Mouse (Mus musculus) naive thymus-derived CD4-positive, alpha-beta T cell, adult 2 months (primary cell): ENCODE results near the gene Klrb1.

ENCODE experiments used
- DNase-seq: peaks from one replicate; pipeline ENCODE4 v3.0.0-alpha.2; 2011; ENCODE audit warnings: low read depth

Gene Klrb1

GRCm38 (mm10) chr6:128734896-128735295, 12.0 kb upstream of the Klrb1 start:
- DNase-seq = no peak

DNA sequence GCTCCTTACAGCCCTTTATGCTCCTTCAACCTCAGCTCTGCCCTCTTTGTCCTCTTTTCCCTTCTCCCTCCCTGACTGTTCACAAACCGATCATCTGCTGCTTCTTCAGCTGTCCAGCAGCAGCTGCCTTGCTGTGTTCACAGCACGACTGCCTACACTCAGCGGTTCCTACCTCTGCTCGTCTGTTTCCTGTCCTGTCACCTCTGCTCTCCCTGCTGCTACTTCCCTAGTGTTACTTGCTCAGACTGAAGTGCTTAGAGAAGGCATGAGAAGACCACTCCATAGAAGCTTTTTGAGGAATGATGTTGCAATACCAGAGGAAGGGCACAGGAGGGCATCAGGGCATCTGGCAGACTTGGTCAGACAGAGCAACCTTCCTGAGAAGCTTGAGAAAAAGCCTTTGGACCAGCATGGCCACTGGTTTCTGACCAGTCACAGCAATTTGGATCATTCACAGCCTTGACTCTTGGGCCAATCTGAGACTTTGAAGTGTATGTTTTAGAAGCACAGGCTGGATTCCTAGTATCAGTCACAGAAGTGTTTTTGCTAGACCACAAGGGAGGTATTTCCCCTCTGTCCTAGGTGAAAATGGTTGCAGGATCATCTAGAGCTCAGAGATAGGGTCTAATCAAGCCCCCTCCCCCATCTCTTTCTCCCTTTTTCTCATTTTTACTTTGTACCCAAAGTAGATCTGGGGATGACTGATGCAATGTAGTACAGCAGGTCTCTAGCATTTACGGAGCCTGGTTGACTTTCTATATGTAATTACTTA, 11.2 kb upstream of the Klrb1 start:
- DNase-seq = no peak

GRCm38 (mm10) chr6:128732032-128732431, 9.2 kb upstream of the Klrb1 start:
- DNase-seq = no peak

DNA sequence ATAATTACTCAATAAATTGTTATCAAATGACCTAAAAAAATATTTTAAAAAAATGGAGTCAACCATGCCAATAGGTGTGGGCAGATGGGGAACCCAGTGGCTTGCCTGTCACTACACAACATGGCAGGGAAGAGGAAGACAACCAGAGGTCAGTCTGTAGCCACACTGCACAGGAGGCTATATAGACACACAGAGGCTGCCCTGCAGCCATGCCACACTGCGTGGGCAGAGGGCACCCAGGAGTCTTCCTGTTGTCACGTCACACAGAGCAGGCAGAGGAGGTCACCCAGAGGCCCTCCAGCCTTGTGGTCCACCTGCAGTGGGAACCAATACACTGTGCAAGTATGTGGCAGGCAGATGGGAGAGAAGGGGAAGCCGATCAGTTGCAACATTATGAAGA, 21.2 kb downstream of the Klrb1 start:
- DNase-seq = no peak

GRCm38 (mm10) chr6:128679574-128679973, 43.3 kb downstream of the Klrb1 start:
- no peak for DNase-seq

DNA sequence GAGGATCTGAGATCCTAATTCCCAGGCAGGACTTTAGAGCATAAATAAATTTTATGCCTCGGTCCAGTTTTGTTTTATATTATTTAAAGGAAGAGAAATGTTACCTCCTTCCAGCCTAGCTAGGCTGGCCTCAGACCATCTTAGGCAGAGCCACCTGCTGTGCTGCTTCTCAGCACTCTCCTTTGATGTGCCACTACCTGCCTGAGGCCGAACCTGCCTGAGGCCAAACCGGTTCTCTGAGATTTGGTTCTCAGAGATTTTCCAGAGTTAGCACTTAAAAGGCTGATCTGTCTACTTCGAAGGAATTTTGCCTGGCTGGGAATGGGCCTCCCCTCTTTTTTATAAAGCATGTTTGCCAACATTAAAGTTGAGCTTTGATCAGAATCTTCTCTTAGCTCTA, 52.9 kb downstream of the Klrb1 start:
- DNase-seq = no peak

DNA sequence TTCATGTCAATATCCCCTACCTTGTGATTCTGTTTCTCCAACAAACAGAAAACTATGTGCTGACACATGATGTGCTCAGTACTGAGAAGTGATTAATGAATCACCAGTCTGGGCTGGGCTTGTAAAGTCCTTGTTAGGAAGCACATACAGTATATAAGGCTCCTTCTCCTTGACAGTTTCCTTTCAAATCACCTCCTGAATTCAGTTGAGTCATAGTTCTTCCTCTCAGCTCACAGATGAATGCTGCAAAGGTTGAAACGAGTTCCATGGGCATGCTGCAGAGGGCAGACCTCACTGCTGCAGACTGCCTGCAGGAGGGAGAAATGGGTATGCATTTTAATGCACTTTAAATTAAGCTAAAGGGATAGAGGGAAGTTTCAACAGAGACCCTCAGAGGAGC, 60.7 kb downstream of the Klrb1 start, which contains the start of gene Clec2h:
Gene Clec2h (plus strand): TSS at position 180 of the 400 bp plus-strand sequence.
- DNase-seq = no peak

GRCm38 (mm10) chr6:128661249-128661648, 61.6 kb downstream of the Klrb1 start:
- no peak for DNase-seq
